Mouse (Mus musculus) ovary, postnatal 14 days (tissue): Measurements from ENCODE around the gene Hist2h2ab.
"Not testable (repeated sequence)": the region's sequence is repeated elsewhere in the genome, so short reads cannot be mapped to it uniquely, and the experiment has no call there.

ENCODE experiments used
- DNase-seq: peaks from one replicate; pipeline ENCODE4 v3.0.0; 2022; ENCODE audit warnings: low spot score

The Hist2h2ab gene

GRCm38 (mm10) chr3:96198181-96198580 is 21.5 kb upstream of the Hist2h2ab start:
- DNase-seq: no peak

GRCm38 (mm10) chr3:96198601-96199251 is 20.9 kb upstream of the Hist2h2ab start:
- DNase-seq: not testable (repeated sequence)

- no peak for DNase-seq
These were observed 19.9 kb upstream of the Hist2h2ab start for GRCm38 (mm10) chr3:96199731-96200130.

- DNase-seq: no peak
These were observed 11.8 kb upstream of the Hist2h2ab start for GRCm38 (mm10) chr3:96207819-96208218.

GRCm38 (mm10) chr3:96209242-96209641 is 10.4 kb upstream of the Hist2h2ab start:
- DNase-seq: no peak

- DNase-seq: no peak
These were observed 449 bp upstream of the Hist2h2ab start for GRCm38 (mm10) chr3:96219191-96219641.

- peak; percentile 35 for DNase-seq
These were observed 583 bp downstream of the Hist2h2ab start for GRCm38 (mm10) chr3:96220131-96220764.

GRCm38 (mm10) chr3:96220765-96221639 is 1.3 kb downstream of the Hist2h2ab start, which contains the start of the genes Hist2h2ac and Hist2h2be:
TSS of gene Hist2h2ac (minus strand) at chr3:96220880.
TSS of gene Hist2h2be (plus strand) at chr3:96221119.
- DNase-seq: peak; percentile 79

GRCm38 (mm10) chr3:96221640-96222038 is 2.0 kb downstream of the Hist2h2ab start:
- DNase-seq: no peak

- DNase-seq: no peak
These were observed 3.1 kb downstream of the Hist2h2ab start for GRCm38 (mm10) chr3:96222774-96223173.

GRCm38 (mm10) chr3:96225421-96225820 is 5.8 kb downstream of the Hist2h2ab start:
- DNase-seq: no peak

- DNase-seq: no peak
These were observed 7.3 kb downstream of the Hist2h2ab start for GRCm38 (mm10) chr3:96226695-96227648.

- DNase-seq: no peak
These were observed 9.2 kb downstream of the Hist2h2ab start for GRCm38 (mm10) chr3:96228828-96229227.

- DNase-seq: no peak
These were observed 10.7 kb downstream of the Hist2h2ab start for GRCm38 (mm10) chr3:96230404-96230803.

GRCm38 (mm10) chr3:96230910-96231757 is 11.5 kb downstream of the Hist2h2ab start:
- DNase-seq: no peak

- DNase-seq: no peak
These were observed 12.1 kb downstream of the Hist2h2ab start for GRCm38 (mm10) chr3:96231758-96232120.

GRCm38 (mm10) chr3:96234914-96235313 is 15.2 kb downstream of the Hist2h2ab start:
- no peak for DNase-seq

- no peak for DNase-seq
These were observed 16.2 kb downstream of the Hist2h2ab start for GRCm38 (mm10) chr3:96235836-96236235.

- DNase-seq: no peak
These were observed 17.2 kb downstream of the Hist2h2ab start for GRCm38 (mm10) chr3:96236834-96237334.

- no peak for DNase-seq
These were observed 17.8 kb downstream of the Hist2h2ab start for GRCm38 (mm10) chr3:96237335-96237903.
